Mouse (Mus musculus): ENCODE measurements around the gene Runx1. TPM values are rescaled to one million over a fixed set of nuclear protein-coding genes. Genes with fewer than 3 reads are reported as not detected.

The Runx1 gene
- polyA plus RNA-seq, 1 experiment = 32.5 TPM

DNA sequence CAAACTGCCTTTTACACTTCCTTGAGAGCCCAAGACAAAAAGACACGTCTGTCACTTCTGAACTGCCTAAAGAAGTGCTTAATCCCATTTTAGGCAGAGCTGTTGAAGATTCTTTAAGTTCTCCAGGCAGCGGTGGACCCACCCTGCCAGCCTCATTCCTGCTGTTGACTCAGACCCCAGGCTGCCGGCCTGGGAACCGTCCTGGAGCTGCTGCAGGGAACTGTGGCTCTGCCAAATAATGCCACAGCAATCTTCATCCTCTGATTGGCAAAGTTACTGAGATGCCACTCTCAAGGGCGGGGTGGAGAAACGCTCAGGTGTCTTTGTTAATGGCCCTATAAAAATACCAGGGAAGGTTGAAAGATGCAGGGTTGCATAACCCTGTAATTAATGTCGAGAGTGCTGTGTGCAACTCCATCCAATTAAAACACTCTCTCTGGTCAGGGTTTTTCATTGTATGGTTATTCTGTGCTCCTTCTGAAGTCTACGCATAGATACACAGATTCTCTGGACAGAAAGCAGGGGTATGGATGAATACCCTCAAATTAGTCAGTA, 2.4 kb upstream of the Runx1 start:
- TF ChIP-seq POLR2A (IDR thresholded peaks at IDR 0.05; ENCODE audit: borderline replicate concordance, extremely low read depth, low read depth, low read length) (no peak), CTCF (IDR thresholded peaks at IDR 0.05; ENCODE audit: insufficient read depth, low read length) (no peak)
- DNase-seq = no peak
- H3K4me3 ChIP-seq (replicated peaks; ENCODE audit: extremely low read depth, low read depth, low read length) = no peak overlapping the region
- H3K4me1 ChIP-seq (ENCODE audit: control insufficient read depth, insufficient read depth, low read length) = 0 out of 2 replicates have a peak, but pooled peaks cover 2% of the 10 kb centered on the region
- WGBS = 65% methylated on average over 8 of the region's 8 CpGs

DNA sequence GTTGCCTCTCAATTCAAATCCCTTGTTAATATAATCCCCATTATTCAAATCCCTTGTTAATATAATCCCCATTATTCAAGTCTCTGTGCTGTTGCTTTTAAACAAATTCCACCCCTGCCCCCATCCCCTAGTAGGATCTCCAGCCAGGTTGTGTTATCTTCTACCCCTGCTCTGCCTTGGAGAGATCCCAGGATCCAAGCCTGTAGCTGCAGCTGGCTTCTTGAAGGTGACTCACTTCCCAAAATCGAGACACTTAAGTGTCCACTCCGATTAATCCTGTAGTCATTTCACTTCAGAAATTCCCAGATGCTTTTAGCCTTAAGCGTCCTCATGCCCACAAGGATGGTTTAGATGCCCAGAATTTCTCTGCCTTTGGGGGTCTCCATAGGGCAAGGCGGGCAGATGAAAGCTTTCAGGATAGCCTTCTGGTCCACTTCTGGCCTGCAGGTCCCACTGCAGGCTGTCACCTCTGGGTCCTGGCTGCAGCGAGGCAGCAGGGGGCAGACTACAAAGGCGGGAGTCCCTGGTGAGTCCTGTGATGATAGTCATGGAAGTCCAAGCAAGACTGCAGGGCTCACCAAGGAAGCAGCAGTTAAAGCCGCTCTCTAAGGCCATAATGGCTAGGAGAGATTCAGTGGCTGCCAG, 1.8 kb upstream of the Runx1 start:
- no peak for DNase-seq
- WGBS = 66% methylated on average over 7 of the region's 7 CpGs

DNA sequence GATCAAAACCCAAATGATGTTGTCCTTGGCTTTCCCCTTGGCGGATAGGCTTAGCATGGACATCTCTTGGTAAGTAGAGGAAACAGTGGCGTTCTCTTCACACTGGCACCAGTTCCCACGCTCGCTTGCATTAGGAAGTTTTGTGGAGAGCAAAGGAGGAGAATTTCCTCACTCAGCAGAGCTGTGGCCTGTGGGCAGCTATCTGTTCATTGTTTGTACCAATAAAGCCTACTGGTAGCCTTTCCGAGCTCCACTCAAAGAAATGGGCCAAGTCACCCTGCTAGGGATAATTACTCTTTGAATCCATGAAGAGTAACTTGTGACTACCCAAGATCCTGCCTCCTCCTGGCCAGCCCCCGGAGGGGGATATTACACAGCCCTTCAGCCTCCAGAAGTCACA, 734 bp upstream of the Runx1 start:
- no peak for TF ChIP-seq POLR2A (IDR thresholded peaks at IDR 0.05; ENCODE audit: borderline replicate concordance, extremely low read depth, low read depth, low read length)
- no peak for DNase-seq
- 81% methylated on average over 6 of the region's 6 CpGs for WGBS
- Histone ChIP-seq H3K4me3 (replicated peaks; ENCODE audit: extremely low read depth, low read depth, low read length) (no peak overlapping the region), H3K4me1 (ENCODE audit: control insufficient read depth, insufficient read depth, low read length) (peaks cover 4% of the 10 kb centered on the region; the same call in 1 of the 2 replicates)

More for the DNA sequence above, 1.8 kb upstream of the Runx1 start:
- TF ChIP-seq CTCF (IDR thresholded peaks at IDR 0.05; ENCODE audit: insufficient read depth, low read length) = peak; percentile 24; the same call in 1 of the 2 replicates
- TF ChIP-seq POLR2A (IDR thresholded peaks at IDR 0.05; ENCODE audit: borderline replicate concordance, extremely low read depth, low read depth, low read length) = no peak
- Histone ChIP-seq H3K4me3 (replicated peaks; ENCODE audit: extremely low read depth, low read depth, low read length) (no peak overlapping the region), H3K4me1 (ENCODE audit: control insufficient read depth, insufficient read depth, low read length) (peaks cover 3% of the 10 kb centered on the region; the same call in 1 of the 2 replicates)

DNA sequence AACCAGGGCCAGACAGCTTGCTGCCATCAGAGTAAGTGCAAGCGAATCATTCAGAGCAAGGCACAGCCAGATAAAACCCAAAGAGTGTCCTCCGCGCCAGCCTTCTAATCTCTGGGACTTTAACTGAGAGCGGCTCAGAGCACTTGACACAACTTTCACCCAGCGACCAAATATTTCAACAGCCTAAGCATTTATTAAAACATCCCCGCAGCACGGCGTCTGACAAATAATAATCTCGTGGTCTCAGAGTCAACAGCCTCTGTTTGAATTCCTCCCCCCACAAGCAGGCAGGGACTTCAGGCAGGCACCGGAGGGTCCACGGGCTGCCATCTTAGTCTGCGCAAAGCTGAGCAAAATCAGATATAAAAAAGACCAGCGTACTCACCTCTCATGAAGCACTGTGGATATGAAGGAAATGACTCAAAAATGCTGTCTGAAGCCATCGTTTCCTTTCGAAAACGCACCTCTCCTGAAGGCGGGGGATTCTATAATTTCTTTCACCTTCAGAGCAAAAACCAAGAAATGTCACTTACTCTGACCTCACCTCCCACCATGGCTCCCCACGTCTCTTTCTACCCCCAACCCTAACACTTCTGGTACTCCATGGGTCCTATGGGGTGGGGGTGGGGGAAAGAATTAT, 625 bp downstream of the Runx1 start:
- Histone ChIP-seq H3K4me3 (replicated peaks; ENCODE audit: extremely low read depth, low read depth, low read length) (peak overlapping the region; percentile 50), H3K4me1 (ENCODE audit: control insufficient read depth, insufficient read depth, low read length) (peaks cover 4% of the 10 kb centered on the region; the same call in 1 of the 2 replicates)
- no peak for TF ChIP-seq POLR2A (IDR thresholded peaks at IDR 0.05; ENCODE audit: borderline replicate concordance, extremely low read depth, low read depth, low read length)
- TF ChIP-seq CTCF (IDR thresholded peaks at IDR 0.05; ENCODE audit: insufficient read depth, low read length) = no peak
- DNase-seq = no peak
- WGBS = 57% methylated on average over 18 of the region's 18 CpGs

DNA sequence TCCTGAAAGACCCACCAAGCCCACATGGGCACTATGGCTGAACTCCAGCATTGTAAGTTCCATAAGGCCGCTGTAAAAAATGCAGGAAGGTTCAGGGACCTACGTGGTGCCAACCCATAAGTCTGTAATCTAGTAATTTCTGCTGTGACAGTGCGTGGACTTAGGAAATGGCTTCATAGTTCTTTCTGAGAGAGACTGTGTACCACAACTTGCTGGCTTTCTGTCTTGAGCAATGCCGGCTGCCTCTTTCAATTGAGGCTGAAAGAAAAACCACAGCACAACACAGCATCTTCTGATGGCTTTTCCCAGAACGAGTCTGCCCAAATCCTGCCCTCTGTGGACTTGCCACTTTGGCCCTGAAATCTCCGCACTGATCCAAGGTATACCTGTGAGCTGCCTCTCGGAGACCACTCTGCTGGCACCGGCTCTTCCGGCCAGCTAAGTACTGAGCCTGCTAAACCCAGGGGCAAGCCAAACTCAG, 1.2 kb downstream of the Runx1 start:
- Histone ChIP-seq H3K4me3 (replicated peaks; ENCODE audit: extremely low read depth, low read depth, low read length) (peak overlapping the region; percentile 50), H3K4me1 (ENCODE audit: control insufficient read depth, insufficient read depth, low read length) (peaks cover 4% of the 10 kb centered on the region)
- DNase-seq = no peak
- 61% methylated on average over 9 of the region's 9 CpGs for WGBS
- TF ChIP-seq POLR2A (IDR thresholded peaks at IDR 0.05; ENCODE audit: borderline replicate concordance, extremely low read depth, low read depth, low read length) (no peak), CTCF (IDR thresholded peaks at IDR 0.05; ENCODE audit: insufficient read depth, low read length) (no peak)

DNA sequence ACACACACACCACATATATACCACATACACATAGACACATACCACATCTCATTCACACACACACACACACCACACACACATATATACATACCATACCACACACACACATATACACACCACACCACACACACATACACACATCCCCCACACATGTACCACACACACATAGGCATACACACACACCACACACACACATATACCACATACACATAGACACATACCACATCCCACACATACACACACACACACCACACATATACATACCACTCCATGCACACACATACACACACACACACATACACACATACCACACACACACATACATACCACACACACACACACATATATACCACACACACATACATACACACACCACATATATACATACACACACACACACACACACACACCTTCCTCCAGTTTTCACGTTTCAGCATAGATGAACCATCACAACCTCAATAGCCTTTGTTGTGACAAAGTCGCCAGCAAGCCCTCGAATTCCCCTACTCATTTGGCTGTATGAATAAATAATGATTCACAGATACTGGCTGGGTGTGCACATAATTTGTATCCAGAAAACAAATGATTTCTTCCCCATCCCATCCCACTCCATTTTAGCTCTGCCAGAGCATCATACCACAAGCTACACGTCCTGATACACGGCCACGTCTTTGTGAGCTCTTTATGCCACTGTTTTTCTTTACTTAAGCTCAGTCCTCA, 1.8 kb downstream of the Runx1 start:
- Histone ChIP-seq H3K4me3 (replicated peaks; ENCODE audit: extremely low read depth, low read depth, low read length) (no peak overlapping the region), H3K4me1 (ENCODE audit: control insufficient read depth, insufficient read depth, low read length) (peaks cover 4% of the 10 kb centered on the region)
- TF ChIP-seq CTCF (IDR thresholded peaks at IDR 0.05; ENCODE audit: insufficient read depth, low read length) (no peak), POLR2A (IDR thresholded peaks at IDR 0.05; ENCODE audit: borderline replicate concordance, extremely low read depth, low read depth, low read length) (no peak)
- no peak for DNase-seq
- WGBS = 66% methylated on average over 6 of the region's 6 CpGs

DNA sequence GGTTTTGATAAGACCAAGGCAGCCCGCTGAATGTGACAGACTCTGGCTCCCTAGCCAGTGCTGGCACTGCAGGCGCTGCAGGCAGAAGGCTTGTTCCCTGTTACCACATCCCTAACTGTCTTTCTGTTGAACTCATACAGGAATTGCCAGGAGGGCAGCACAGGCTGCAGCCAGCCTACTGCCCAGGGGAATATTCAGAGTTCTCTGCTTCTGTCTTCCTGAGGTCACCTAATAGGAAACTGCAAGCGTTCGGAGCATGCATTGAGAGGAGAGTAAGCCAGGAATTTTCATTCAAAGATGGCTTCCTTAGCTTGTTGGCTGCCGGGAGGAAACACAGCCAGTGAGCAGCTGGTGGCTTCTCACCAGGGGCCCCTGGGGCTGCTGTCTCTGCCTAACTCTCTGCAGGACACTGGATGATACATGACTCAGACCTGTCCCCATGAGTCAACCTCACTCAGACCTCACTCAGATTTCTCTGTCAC, 2.5 kb downstream of the Runx1 start:
- WGBS = 38% methylated on average over 5 of the region's 5 CpGs
- DNase-seq = no peak
- Histone ChIP-seq H3K4me3 (replicated peaks; ENCODE audit: extremely low read depth, low read depth, low read length) (no peak overlapping the region), H3K4me1 (ENCODE audit: control insufficient read depth, insufficient read depth, low read length) (peaks cover 4% of the 10 kb centered on the region)
- no peak for TF ChIP-seq POLR2A (IDR thresholded peaks at IDR 0.05; ENCODE audit: borderline replicate concordance, extremely low read depth, low read depth, low read length)
- TF ChIP-seq CTCF (IDR thresholded peaks at IDR 0.05; ENCODE audit: insufficient read depth, low read length) = no peak

DNA sequence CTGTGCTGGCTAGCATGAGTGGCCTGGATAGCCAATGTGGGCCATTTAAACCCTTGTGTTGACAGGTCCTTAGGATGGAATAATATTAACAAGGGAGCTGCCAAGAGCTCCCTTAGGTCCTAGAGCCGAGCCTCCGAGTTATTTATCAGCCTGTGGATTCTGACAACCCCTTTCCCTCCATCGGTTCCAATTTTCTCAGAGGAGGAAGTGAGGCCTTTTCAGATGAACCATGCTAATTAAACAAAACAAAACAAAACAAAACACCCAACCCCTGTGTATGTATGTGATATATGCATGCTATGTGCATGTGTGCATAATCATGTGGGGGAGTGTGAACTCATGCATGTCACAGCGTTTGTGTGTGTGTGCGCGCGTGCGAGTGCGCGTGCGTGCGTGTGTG, 3.3 kb downstream of the Runx1 start:
- 78% methylated on average over 12 of the region's 12 CpGs for WGBS

DNA sequence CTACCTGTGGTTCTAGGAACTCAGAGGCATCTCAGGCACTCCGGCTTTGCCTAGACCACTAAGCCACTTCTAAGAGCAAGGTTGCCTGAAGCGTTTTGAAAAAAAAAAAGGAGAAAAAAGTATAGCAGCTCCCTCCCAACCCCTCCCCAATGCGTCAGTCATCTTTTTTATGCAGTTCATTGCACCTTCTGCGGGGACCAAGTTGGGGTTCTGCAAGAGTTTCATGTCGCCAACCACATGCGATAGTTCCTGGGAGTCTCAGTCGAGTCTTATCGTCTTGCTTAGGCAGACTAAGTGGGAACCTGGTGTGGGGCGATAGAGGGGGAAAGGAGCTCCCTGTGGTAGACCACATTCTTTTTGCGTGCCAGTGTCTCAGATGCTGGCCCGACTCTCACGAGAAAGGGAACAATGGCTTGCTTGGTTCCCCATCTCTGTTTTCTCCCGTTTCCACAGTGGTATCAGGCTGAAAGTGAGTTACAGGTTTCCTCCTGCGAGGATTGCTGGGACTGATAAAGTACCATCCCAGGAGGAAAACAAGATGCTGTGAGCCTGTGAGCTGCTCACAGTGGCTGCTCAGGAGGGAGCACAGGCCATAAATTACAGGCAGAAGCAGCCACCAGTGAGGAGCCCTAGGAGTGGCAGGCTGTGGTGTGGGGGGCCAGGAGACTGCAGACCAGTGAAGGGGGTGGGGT, 3.9 kb downstream of the Runx1 start:
- TF ChIP-seq CTCF (IDR thresholded peaks at IDR 0.05; ENCODE audit: insufficient read depth, low read length) = no peak
- H3K4me3 ChIP-seq (replicated peaks; ENCODE audit: extremely low read depth, low read depth, low read length) = no peak overlapping the region
- WGBS = 64% methylated on average over 14 of the region's 14 CpGs
- DNase-seq = no peak
- H3K4me1 ChIP-seq (ENCODE audit: control insufficient read depth, insufficient read depth, low read length) = peaks cover 4% of the 10 kb centered on the region

More for the DNA sequence above, 3.3 kb downstream of the Runx1 start:
- no peak for TF ChIP-seq POLR2A (IDR thresholded peaks at IDR 0.05; ENCODE audit: borderline replicate concordance, extremely low read depth, low read depth, low read length)
- TF ChIP-seq CTCF (IDR thresholded peaks at IDR 0.05; ENCODE audit: insufficient read depth, low read length) = no peak
- DNase-seq = no peak
- Histone ChIP-seq H3K4me3 (replicated peaks; ENCODE audit: extremely low read depth, low read depth, low read length) (no peak overlapping the region), H3K4me1 (ENCODE audit: control insufficient read depth, insufficient read depth, low read length) (peaks cover 4% of the 10 kb centered on the region)

All from lung, adult 2 months (tissue).